Mouse (Mus musculus) thymus, adult 2 months (tissue): Measurements from ENCODE around the gene Zkscan2.

ENCODE experiments used
- CTCF ChIP-seq: fragments of 200-500 bp; IDR thresholded peaks from 2 replicates; pipeline ENCODE4 v1.5.1; 2012; ENCODE audit warnings: mild to moderate bottlenecking, control low read depth, low read length, moderate library complexity, borderline replicate concordance; ENCODE audit not compliant: control insufficient read depth, poor library complexity, insufficient read depth; ENCODE audit errors: extremely low read depth
- POLR2A ChIP-seq: fragments of 200-500 bp; IDR thresholded peaks from 2 replicates; pipeline ENCODE4 v1.6.1; 2012; ENCODE audit warnings: mild to moderate bottlenecking, low read length, control low read depth, moderate library complexity; ENCODE audit not compliant: control insufficient read depth, poor library complexity, insufficient read depth; ENCODE audit errors: extremely low read depth

DNA sequence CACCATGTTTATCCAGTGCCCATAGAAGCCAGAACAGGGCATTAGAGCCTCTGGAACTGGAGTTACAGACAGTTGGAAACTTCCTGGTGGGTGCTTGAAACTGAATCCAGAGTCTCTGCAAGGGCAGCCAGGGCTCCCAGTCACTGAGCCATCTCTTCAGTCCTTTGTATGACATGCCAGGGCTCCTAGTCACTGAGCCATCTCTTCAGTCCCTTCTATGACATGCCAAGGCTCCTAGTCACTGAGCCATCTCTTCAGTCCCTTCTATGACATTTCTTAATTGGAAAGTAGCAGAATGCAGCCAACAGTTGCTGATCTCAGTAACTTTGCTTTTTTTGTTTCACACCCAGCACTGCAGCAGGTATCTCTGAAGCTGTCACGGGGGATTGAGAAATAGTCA, 58.2 kb downstream of the Zkscan2 start:
- TF ChIP-seq POLR2A: no peak
- no peak for TF ChIP-seq CTCF
